Mouse (Mus musculus): ENCODE measurements around the gene Gm45234. TPM values are rescaled to one million over a fixed set of nuclear protein-coding genes. Genes with fewer than 3 reads are reported as not detected.

Gm45234 gene
- polyA plus RNA-seq, 1 experiment from 2014 or later: not detected

DNA sequence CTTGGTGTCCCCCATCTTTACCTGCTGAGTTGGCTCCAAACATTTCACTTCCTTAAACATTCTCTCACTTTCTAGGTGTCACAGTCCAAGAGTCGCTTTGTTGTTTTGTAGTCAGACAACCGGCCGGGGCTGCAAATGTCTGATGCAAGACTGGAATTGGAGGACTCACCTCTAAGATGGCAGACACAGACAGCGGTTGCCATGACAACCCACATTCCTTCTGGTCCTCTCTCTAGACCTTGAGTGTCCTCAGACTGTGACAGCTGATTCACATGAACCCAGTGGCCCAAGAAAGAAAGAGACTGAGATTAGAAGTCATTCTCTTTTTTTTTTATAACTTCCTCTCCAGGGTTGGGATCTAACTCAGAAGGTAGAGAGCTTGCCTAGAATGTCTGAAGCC, 33.7 kb upstream of the Gm45234 start:
- no peak for ATAC-seq (replicated peaks; ENCODE audit: extremely low read depth, insufficient read depth, low FRiP score)
- Histone ChIP-seq H3K4me1 (ENCODE audit: control insufficient read depth, insufficient read depth, low read length) (no peaks in the 10 kb centered on the region), H3K4me3 (ENCODE audit: low read length) (no peak overlapping the region), H3K27me3 (ENCODE audit: control insufficient read depth, insufficient read depth, low read length) (no peaks in the 10 kb centered on the region), H3K9me3 (replicated peaks; ENCODE audit: control insufficient read depth, low read length) (no peaks in the 10 kb centered on the region), H3K9ac (ENCODE audit: low read length) (no peak overlapping the region), H3K27ac (ENCODE audit: low read length) (no peak overlapping the region), H3K4me2 (ENCODE audit: low read depth, low read length) (no peak overlapping the region), H3K36me3 (ENCODE audit: control insufficient read depth, insufficient read depth) (no peaks in the 10 kb centered on the region)
- WGBS: 75% methylated on average over 4 of the region's 4 CpGs

DNA sequence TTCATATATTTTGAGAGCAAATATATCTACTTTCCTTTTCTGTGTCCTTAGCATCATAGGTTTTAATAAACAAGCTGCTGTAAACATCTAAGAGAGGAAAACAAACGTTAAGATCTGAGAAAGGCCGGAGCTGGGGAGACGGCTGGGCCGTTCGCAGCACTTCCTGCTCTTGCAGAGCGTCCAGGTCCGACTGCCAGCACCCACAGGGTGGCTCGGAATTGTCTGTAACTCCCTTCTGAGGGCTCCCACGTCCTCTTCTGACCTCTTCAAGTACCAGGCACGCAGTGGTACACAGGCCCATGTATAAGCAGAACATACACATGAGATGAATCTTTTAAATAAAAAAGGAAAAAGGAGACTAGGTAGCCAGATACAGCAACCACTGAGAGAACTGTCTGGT, 31.9 kb upstream of the Gm45234 start:
- WGBS: 74% methylated on average over 10 of the region's 10 CpGs
- H3K4me2 ChIP-seq (ENCODE audit: low read depth, low read length): no peak overlapping the region
- H3K4me1 ChIP-seq (ENCODE audit: control insufficient read depth, insufficient read depth, low read length): no peaks in the 10 kb centered on the region
- H3K27me3 ChIP-seq (ENCODE audit: control insufficient read depth, insufficient read depth, low read length): no peaks in the 10 kb centered on the region
- H3K36me3 ChIP-seq (ENCODE audit: control insufficient read depth, insufficient read depth): no peaks in the 10 kb centered on the region
- no peak overlapping the region for H3K9ac ChIP-seq (ENCODE audit: low read length)
- ATAC-seq (replicated peaks; ENCODE audit: extremely low read depth, insufficient read depth, low FRiP score): no peak
- no peaks in the 10 kb centered on the region for H3K9me3 ChIP-seq (replicated peaks; ENCODE audit: control insufficient read depth, low read length)
- no peak overlapping the region for H3K4me3 ChIP-seq (ENCODE audit: low read length)
- no peak overlapping the region for H3K27ac ChIP-seq (ENCODE audit: low read length)

DNA sequence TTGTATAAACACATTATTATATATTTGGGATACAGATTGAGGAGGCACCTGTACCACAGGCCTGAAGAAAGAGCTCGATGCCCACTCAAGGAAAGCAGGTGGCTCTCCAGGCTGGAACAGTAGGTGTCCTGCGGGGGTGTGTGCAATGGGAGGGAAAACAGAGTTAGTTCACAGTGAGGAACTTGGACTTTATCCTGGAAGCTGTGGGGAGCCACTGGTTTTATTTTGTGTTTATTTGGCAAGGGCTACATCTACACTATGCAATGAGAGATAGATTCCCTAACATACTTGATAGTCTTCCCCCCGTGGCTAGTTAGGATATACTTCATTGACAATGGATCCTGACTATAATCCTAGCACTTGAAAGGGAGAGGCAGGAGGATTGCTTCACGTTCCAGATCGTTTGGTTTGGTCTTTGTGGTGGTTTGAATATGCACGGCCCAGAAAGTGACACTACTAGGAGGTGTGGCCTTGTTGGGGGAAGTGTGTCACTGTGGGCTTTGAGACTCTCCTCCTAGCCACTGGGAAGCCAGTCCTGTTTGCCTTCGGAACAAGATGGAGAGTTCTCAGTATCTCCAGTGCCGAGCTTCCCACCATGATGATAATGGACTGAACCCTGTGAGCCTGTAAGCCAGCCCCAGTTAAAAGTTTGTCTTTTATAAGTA, 31.1 kb upstream of the Gm45234 start:
- no peak overlapping the region for H3K9ac ChIP-seq (ENCODE audit: low read length)
- no peak overlapping the region for H3K27ac ChIP-seq (ENCODE audit: low read length)
- no peak for ATAC-seq (replicated peaks; ENCODE audit: extremely low read depth, insufficient read depth, low FRiP score)
- no peaks in the 10 kb centered on the region for H3K27me3 ChIP-seq (ENCODE audit: control insufficient read depth, insufficient read depth, low read length)
- H3K9me3 ChIP-seq (replicated peaks; ENCODE audit: control insufficient read depth, low read length): no peaks in the 10 kb centered on the region
- H3K4me1 ChIP-seq (ENCODE audit: control insufficient read depth, insufficient read depth, low read length): peaks cover 2% of the 10 kb centered on the region; the same call in 1 of the 2 replicates
- no peaks in the 10 kb centered on the region for H3K36me3 ChIP-seq (ENCODE audit: control insufficient read depth, insufficient read depth)
- 47% methylated on average over 8 of the region's 8 CpGs for WGBS
- no peak overlapping the region for H3K4me2 ChIP-seq (ENCODE audit: low read depth, low read length)
- H3K4me3 ChIP-seq (ENCODE audit: low read length): no peak overlapping the region

- Histone ChIP-seq H3K4me1 (ENCODE audit: control insufficient read depth, insufficient read depth, low read length) (peaks cover 8% of the 10 kb centered on the region; the same call in 1 of the 2 replicates), H3K36me3 (ENCODE audit: control insufficient read depth, insufficient read depth) (no peaks in the 10 kb centered on the region), H3K27ac (ENCODE audit: low read length) (no peak overlapping the region), H3K4me2 (ENCODE audit: low read depth, low read length) (peak overlapping the region; percentile 56), H3K9ac (ENCODE audit: low read length) (no peak overlapping the region), H3K4me3 (ENCODE audit: low read length) (peak overlapping the region; percentile 43), H3K27me3 (ENCODE audit: control insufficient read depth, insufficient read depth, low read length) (0 out of 2 replicates have a peak, but pooled peaks cover 2% of the 10 kb centered on the region), H3K9me3 (replicated peaks; ENCODE audit: control insufficient read depth, low read length) (no peaks in the 10 kb centered on the region)
- 0 out of 2 replicates have a peak, but pooled peaks have one; percentile 34 for ATAC-seq (replicated peaks; ENCODE audit: extremely low read depth, insufficient read depth, low FRiP score)
- WGBS: 17% methylated on average over 6 of the region's 6 CpGs
Observed at GRCm38 (mm10) chr6:124782436-124782835, 26.6 kb upstream of the Gm45234 start.

DNA sequence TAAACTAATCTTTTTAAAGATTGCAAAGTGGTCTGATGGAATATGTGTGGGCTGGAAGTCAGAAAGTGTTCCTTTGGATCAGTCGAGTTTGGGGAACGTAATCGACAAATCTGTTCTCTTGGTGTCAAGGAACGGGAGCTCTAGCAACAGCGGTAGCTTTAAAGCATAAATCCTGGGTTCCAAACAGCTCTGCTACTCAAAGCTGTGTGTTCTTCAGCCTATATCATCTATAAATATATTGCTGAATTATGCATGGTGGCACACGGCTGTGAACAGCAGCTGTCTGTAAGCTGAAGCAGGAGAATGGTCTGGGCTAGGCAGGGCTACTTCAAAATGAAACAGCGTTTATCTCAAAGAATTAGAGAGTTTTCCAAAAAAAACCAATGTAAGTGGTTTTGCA, 25.1 kb upstream of the Gm45234 start:
- H3K4me3 ChIP-seq (ENCODE audit: low read length): no peak overlapping the region
- no peaks in the 10 kb centered on the region for H3K36me3 ChIP-seq (ENCODE audit: control insufficient read depth, insufficient read depth)
- WGBS: 84% methylated on average over 7 of the region's 7 CpGs

DNA sequence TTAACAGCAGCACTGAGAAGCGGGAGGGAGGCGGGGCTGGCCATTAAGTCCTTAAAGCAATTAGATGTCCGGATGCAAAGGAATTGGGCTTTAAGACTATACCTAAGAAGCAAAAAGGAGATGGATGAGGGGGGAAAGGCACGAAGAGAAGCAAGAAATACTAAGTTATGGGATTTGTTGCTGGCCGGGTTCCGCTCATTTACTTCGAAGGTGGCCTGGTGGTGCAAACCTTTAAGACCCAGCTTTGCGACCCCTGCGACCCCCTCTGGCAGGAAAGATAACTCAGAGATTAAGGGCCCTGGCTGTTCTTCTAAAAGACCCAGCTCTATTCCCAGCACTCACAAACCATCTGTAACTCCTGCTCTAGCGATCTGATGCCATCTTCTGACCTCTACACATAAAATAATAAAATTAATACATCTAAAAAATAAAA, 24.2 kb upstream of the Gm45234 start:
- Histone ChIP-seq H3K9me3 (replicated peaks; ENCODE audit: control insufficient read depth, low read length) (no peaks in the 10 kb centered on the region), H3K27me3 (ENCODE audit: control insufficient read depth, insufficient read depth, low read length) (0 out of 2 replicates have a peak, but pooled peaks cover 2% of the 10 kb centered on the region), H3K4me2 (ENCODE audit: low read depth, low read length) (peak overlapping the region; percentile 61), H3K4me1 (ENCODE audit: control insufficient read depth, insufficient read depth, low read length) (peaks cover 8% of the 10 kb centered on the region; the same call in 1 of the 2 replicates), H3K9ac (ENCODE audit: low read length) (peak overlapping the region; percentile 7; the same call in 1 of the 2 replicates), H3K4me3 (ENCODE audit: low read length) (peak overlapping the region; percentile 39), H3K36me3 (ENCODE audit: control insufficient read depth, insufficient read depth) (no peaks in the 10 kb centered on the region), H3K27ac (ENCODE audit: low read length) (no peak overlapping the region)
- no peak for ATAC-seq (replicated peaks; ENCODE audit: extremely low read depth, insufficient read depth, low FRiP score)
- WGBS: 8% methylated on average over 10 of the region's 10 CpGs

More for the DNA sequence above, 25.1 kb upstream of the Gm45234 start:
- H3K9ac ChIP-seq (ENCODE audit: low read length): no peak overlapping the region
- H3K27ac ChIP-seq (ENCODE audit: low read length): no peak overlapping the region
- H3K27me3 ChIP-seq (ENCODE audit: control insufficient read depth, insufficient read depth, low read length): 0 out of 2 replicates have a peak, but pooled peaks cover 2% of the 10 kb centered on the region
- ATAC-seq (replicated peaks; ENCODE audit: extremely low read depth, insufficient read depth, low FRiP score): no peak
- no peak overlapping the region for H3K4me2 ChIP-seq (ENCODE audit: low read depth, low read length)
- H3K4me1 ChIP-seq (ENCODE audit: control insufficient read depth, insufficient read depth, low read length): peaks cover 8% of the 10 kb centered on the region; the same call in 1 of the 2 replicates
- H3K9me3 ChIP-seq (replicated peaks; ENCODE audit: control insufficient read depth, low read length): no peaks in the 10 kb centered on the region

DNA sequence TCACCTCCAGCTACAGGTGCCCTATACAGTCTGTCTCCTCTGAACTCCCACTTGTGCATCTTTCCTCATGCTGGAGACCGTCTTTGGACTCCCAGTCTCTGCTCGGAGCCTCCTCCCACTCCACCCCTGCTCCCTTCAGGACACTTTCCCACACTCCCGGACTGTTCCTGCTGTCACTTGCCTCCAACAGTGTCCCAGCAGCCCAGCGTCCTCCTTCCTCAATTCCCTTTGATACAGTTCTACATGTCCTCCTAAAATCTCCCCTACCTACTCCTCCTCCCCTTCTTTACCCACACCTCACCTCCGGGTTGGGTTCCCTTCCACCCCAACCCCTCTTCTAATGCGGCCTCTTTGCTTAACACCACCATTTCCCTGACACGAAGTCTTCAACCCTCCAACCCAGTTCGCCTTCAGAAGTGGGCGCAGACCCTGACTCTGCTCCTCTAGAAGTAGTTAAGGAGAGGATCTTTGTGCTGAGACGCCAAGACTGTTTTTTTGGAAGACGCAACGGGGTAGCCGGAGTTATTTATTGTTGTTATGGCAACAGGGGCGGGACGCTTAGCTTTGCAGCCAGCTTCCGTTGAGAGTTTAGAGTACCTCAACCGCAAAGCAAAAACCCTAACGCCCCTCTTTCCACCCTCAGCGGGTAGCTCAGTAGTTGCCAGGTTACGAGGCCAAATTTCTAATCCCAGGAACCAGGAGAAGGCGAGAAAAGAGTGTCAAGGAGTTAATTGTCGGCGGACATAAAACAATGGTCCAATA, 23.6 kb upstream of the Gm45234 start, which contains the start of gene Lrrc23:
Lrrc23 (minus strand) TSS at position 506 of the 762 bp plus-strand sequence.
- Histone ChIP-seq H3K27ac (ENCODE audit: low read length) (no peak within 1 kb of the TSS), H3K27me3 (ENCODE audit: control insufficient read depth, insufficient read depth, low read length) (0 out of 2 replicates have a peak, but pooled peaks cover 2% of the 10 kb centered on the region), H3K4me3 (ENCODE audit: low read length) (peak within 1 kb of the TSS; percentile 39), H3K36me3 (ENCODE audit: control insufficient read depth, insufficient read depth) (no peaks in the 10 kb centered on the region), H3K9ac (ENCODE audit: low read length) (peak within 1 kb of the TSS; percentile 7; the same call in 1 of the 2 replicates), H3K4me1 (ENCODE audit: control insufficient read depth, insufficient read depth, low read length) (peaks cover 8% of the 10 kb centered on the region; the same call in 1 of the 2 replicates), H3K9me3 (replicated peaks; ENCODE audit: control insufficient read depth, low read length) (no peaks in the 10 kb centered on the region), H3K4me2 (ENCODE audit: low read depth, low read length) (peak within 1 kb of the TSS; percentile 61)
- 2% methylated on average over 23 of the region's 23 CpGs for WGBS
- peak; percentile 37 for ATAC-seq (replicated peaks; ENCODE audit: extremely low read depth, insufficient read depth, low FRiP score)

DNA sequence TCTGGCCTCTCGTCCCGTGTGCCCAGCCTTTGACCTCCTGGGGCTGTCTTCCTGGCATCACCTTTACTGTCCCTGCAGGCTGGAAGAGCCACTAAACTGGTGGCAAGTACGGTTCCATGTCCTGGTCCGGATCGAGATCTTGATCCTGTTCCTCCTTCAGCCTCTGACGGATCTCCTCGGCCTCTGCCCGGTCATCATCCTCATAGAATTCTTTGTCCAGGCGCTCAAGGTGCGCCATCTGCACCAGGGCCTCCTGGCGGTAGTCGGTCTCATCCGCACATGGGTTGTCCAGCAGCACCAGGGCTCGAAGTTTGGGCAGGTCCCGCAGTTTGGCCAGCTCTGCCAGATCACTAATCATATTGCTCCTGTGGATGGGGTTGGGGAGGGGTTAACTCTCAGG, 14.7 kb upstream of the Gm45234 start:
- H3K9me3 ChIP-seq (replicated peaks; ENCODE audit: control insufficient read depth, low read length): no peaks in the 10 kb centered on the region
- no peak overlapping the region for H3K9ac ChIP-seq (ENCODE audit: low read length)
- H3K4me1 ChIP-seq (ENCODE audit: control insufficient read depth, insufficient read depth, low read length): peaks cover 8% of the 10 kb centered on the region
- H3K27ac ChIP-seq (ENCODE audit: low read length): no peak overlapping the region
- no peak for ATAC-seq (replicated peaks; ENCODE audit: extremely low read depth, insufficient read depth, low FRiP score)
- no peak overlapping the region for H3K4me2 ChIP-seq (ENCODE audit: low read depth, low read length)
- no peak overlapping the region for H3K4me3 ChIP-seq (ENCODE audit: low read length)
- no peaks in the 10 kb centered on the region; the same call in 1 of the 2 replicates for H3K27me3 ChIP-seq (ENCODE audit: control insufficient read depth, insufficient read depth, low read length)
- H3K36me3 ChIP-seq (ENCODE audit: control insufficient read depth, insufficient read depth): no peaks in the 10 kb centered on the region
- WGBS: 78% methylated on average over 15 of the region's 15 CpGs

- Histone ChIP-seq H3K4me3 (ENCODE audit: low read length) (peak overlapping the region; percentile 66), H3K9ac (ENCODE audit: low read length) (peak overlapping the region; percentile 75), H3K27me3 (ENCODE audit: control insufficient read depth, insufficient read depth, low read length) (no peaks in the 10 kb centered on the region; the same call in 1 of the 2 replicates), H3K4me2 (ENCODE audit: low read depth, low read length) (peak overlapping the region; percentile 99), H3K36me3 (ENCODE audit: control insufficient read depth, insufficient read depth) (no peaks in the 10 kb centered on the region), H3K9me3 (replicated peaks; ENCODE audit: control insufficient read depth, low read length) (no peaks in the 10 kb centered on the region), H3K4me1 (ENCODE audit: control insufficient read depth, insufficient read depth, low read length) (peaks cover 8% of the 10 kb centered on the region), H3K27ac (ENCODE audit: low read length) (no peak overlapping the region)
- no peak for ATAC-seq (replicated peaks; ENCODE audit: extremely low read depth, insufficient read depth, low FRiP score)
- 29% methylated on average over 7 of the region's 7 CpGs for WGBS
Observed at GRCm38 (mm10) chr6:124770013-124770412, 14.2 kb upstream of the Gm45234 start.

Data from heart, embryonic 16.5 days (tissue).